Mouse (Mus musculus) ES-E14 (cell line): ENCODE measurements around the gene Rpl38.

Experiments
- HCFC1 ChIP-seq: IDR thresholded peaks from 2 replicates; pipeline ENCODE4 v1.6.1; 2012; ENCODE audit warnings: low read length, inconsistent platforms, borderline replicate concordance; ENCODE audit not compliant: insufficient read depth
- ZC3H11A ChIP-seq: IDR thresholded peaks from 2 replicates; pipeline ENCODE4 v1.6.1; 2012; ENCODE audit warnings: low read depth, mild to moderate bottlenecking, inconsistent platforms, low read length, borderline replicate concordance
- ZNF384 ChIP-seq: IDR thresholded peaks from 2 replicates; pipeline ENCODE4 v1.6.1; 2012; ENCODE audit warnings: low read depth, low read length, inconsistent platforms

GRCm38 (mm10) chr11:114665463-114665862, 2.9 kb upstream of the Rpl38 start:
- TF ChIP-seq ZC3H11A = no peak
- TF ChIP-seq ZNF384 = no peak
- TF ChIP-seq HCFC1 = no peak
